Mouse (Mus musculus): Measurements from ENCODE around the gene Tent5b.

DNA sequence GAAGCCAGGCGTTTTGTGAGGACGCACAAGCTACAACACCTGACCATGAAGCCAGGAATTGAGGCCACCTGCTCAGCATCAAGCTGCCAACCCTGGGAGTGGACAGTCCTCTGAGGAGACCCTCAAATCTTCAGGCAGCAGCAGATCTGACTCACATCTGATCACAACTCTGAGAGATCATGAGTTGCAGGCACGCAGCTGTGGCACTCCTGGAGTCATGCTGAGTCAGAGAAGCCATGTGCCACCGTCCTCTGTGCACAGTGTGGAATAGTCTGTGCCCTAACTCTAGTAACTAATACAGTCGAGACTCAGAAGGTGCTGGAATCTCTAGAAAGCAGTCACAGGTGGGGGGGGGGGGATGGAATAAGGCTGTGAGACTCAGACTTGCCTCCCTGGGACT lies 32.6 kb upstream of the Tent5b start:
- TF ChIP-seq CTCF (IDR thresholded peaks at IDR 0.05; ENCODE audit: control insufficient read depth, insufficient read depth, insufficient read length) (no peak), CEBPB (IDR thresholded peaks at IDR 0.05; ENCODE audit: low read depth) (no peak), USF1 (IDR thresholded peaks at IDR 0.05; ENCODE audit: low read depth) (no peak), MAX (IDR thresholded peaks at IDR 0.05) (no peak), MYOD1 (IDR thresholded peaks at IDR 0.05; ENCODE audit: control insufficient read depth, insufficient read length, low read depth) (peak; percentile 84), MYOG (IDR thresholded peaks at IDR 0.05; ENCODE audit: control insufficient read depth, extremely low read depth, insufficient read length) (no peak)

All from C2C12 (cell line).